Mouse (Mus musculus) forebrain, embryonic 12.5 days (tissue): ENCODE measurements at regions not wholly inside any gene's neighbourhood (a gene's known extent, or its start where the extent isn't known, plus 50 kb on each side); places are given as distances from the start of the nearest gene placed in this dataset. TPM values are rescaled to one million over a fixed set of nuclear protein-coding genes. Genes with fewer than 3 reads are reported as not detected.

Experiments used
- microRNA-seq: library from miRNA; unstranded; fragments of <30 nt; microRNA quantifications from one replicate; pipeline ENCODE4, GENCODE M21; 2017

Small RNA genes in the stretch of these regions (microRNA-seq; reads per million reads assigned to microRNA genes)
- not detected for gene Gm27628
